Mouse (Mus musculus) liver, postnatal 0 days (tissue): ENCODE data around the gene Magee2. TPM values are rescaled to one million over a fixed set of nuclear protein-coding genes. Genes with fewer than 3 reads are reported as not detected.
"Not testable (repeated sequence)": the region's sequence is repeated elsewhere in the genome, so short reads cannot be mapped to it uniquely, and the experiment has no call there.

Experiments used
- ATAC-seq: fragments of 200-750 bp; cut with Nextera tagmentation; 2 replicates; pipeline ENCODE4 v1.8.0; 2017; ENCODE audit warnings: mild to moderate bottlenecking, moderate library complexity
- DNase-seq: peaks from one replicate; pipeline ENCODE4 v3.0.0-alpha.2; 2016
- H3K27ac ChIP-seq: fragments of 300-500 bp; sonication (generic); 2 replicates; pipeline ENCODE4 v1.5.1; 2014; ENCODE audit warnings: antibody characterized with exemption, moderate library complexity, mild to moderate bottlenecking, low read depth
- H3K27me3 ChIP-seq: fragments of 300-500 bp; sonication (generic); 2 replicates; pipeline ENCODE4 v1.6.1; 2014; ENCODE audit warnings: low read length, control low read depth, mixed read lengths; ENCODE audit not compliant: insufficient read depth
- H3K36me3 ChIP-seq: fragments of 300-500 bp; sonication (generic); replicated peaks from 2 replicates; pipeline ENCODE4 v1.6.1; 2014; ENCODE audit warnings: mild to moderate bottlenecking, control low read depth, low read length, moderate library complexity, mixed read lengths; ENCODE audit not compliant: insufficient read depth
- H3K4me1 ChIP-seq: fragments of 300-500 bp; sonication (generic); 2 replicates; pipeline ENCODE4 v1.6.1; 2014; ENCODE audit warnings: antibody characterized with exemption, mild to moderate bottlenecking, control low read depth; ENCODE audit not compliant: insufficient read depth
- H3K4me2 ChIP-seq: fragments of 300-500 bp; sonication (generic); 2 replicates; pipeline ENCODE4 v1.6.1; 2014; ENCODE audit warnings: low read depth, mild to moderate bottlenecking, low read length, moderate library complexity, mixed read lengths
- H3K4me3 ChIP-seq: fragments of 300-500 bp; sonication (generic); 2 replicates; pipeline ENCODE4 v1.5.1; 2014; ENCODE audit warnings: low read depth, low read length
- H3K9ac ChIP-seq: fragments of 300-500 bp; sonication (generic); replicated peaks from 2 replicates; pipeline ENCODE4 v1.6.1; 2014; ENCODE audit warnings: mild to moderate bottlenecking, moderate library complexity
- H3K9me3 ChIP-seq: fragments of 300-500 bp; sonication (generic); 2 replicates; pipeline ENCODE4 v1.6.1; 2016; ENCODE audit warnings: mild to moderate bottlenecking, control low read depth, low read length, mixed read lengths
- CTCF ChIP-seq: sonication (generic); IDR thresholded peaks from 2 replicates; pipeline ENCODE4 v1.5.1; 2016; ENCODE audit warnings: antibody characterized with exemption, low read depth
- EP300 ChIP-seq: IDR thresholded peaks from 2 replicates; pipeline ENCODE4 v1.6.1; 2016; ENCODE audit warnings: antibody characterized with exemption, low read depth, mild to moderate bottlenecking
- WGBS: fragments of 180-500 bp; shearing (Covaris S2); extraction: QIAGEN DNeasy Blood & Tissue Kit; methylation state at CpG from one replicate; pipeline ENCODE4 v1.1.7; 2014; ENCODE audit not compliant: insufficient replicate concordance; 5-methylcytosine and 5-hydroxymethylcytosine counted together
- polyA plus RNA-seq: library from polyadenylated mRNA; unstranded; fragments of >200 nt; fragmentation: Nextera tagmentation; extraction: Ambion mirVana; gene quantifications from 2 replicates; pipeline ENCODE4 v1.2.1, GENCODE M21; 2015

Magee2 gene
- polyA plus RNA-seq: not detected in 2 replicates

GRCm38 (mm10) chrX:104856751-104857341 lies at the start of gene Magee2:
Magee2 (minus strand) TSS chrX:104857267.
- 19% methylated on average over 36 of the region's 37 CpGs for WGBS
- peaks cover 15% of the 10 kb centered on the region; the same call in 1 of the 2 replicates for H3K27me3 ChIP-seq
- H3K9me3 ChIP-seq: no peaks in the 10 kb centered on the region
- H3K4me1 ChIP-seq: no peaks in the 10 kb centered on the region
- no peak within 1 kb of the TSS for H3K27ac ChIP-seq
- TF ChIP-seq EP300 (no peak), CTCF (peak; percentile 15; the same call in 1 of the 2 replicates)
- peak within 1 kb of the TSS; percentile 63 for H3K4me2 ChIP-seq
- ATAC-seq (no peak), DNase-seq (peak; percentile 19)
- H3K36me3 ChIP-seq: no peaks in the 10 kb centered on the region
- H3K4me3 ChIP-seq: peak within 1 kb of the TSS; percentile 39
- H3K9ac ChIP-seq: no peak within 1 kb of the TSS

DNA sequence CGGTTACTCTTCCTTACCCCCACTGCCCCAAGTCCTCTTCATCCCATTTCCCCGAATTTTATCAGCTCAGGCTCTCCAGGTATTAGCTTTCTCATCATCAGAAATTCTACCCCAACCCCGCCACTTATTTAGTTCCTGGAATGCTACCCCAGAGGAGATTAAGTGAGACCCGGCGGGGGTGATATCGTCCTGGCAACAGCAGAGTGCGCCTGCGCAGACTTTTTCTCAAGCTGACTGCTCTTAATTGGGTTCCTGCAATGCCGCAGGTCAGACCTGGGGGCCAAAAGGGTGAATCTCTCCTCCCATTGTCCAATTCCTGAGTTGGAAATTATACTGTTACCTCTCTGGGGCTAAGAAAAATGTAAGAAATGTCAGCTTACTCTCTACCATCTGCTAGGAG lies 3.5 kb downstream of the Magee2 start:
- TF ChIP-seq CTCF: no peak
- TF ChIP-seq EP300: no peak
- no peaks in the 10 kb centered on the region for H3K4me1 ChIP-seq
- H3K27ac ChIP-seq: no peak overlapping the region
- no peak overlapping the region for H3K9ac ChIP-seq
- no peak for DNase-seq
- ATAC-seq: no peak
- H3K27me3 ChIP-seq: peaks cover 15% of the 10 kb centered on the region; the same call in 1 of the 2 replicates
- H3K9me3 ChIP-seq: no peaks in the 10 kb centered on the region
- H3K4me2 ChIP-seq: no peak overlapping the region
- H3K4me3 ChIP-seq: no peak overlapping the region
- WGBS: 41% methylated on average over 9 of the region's 9 CpGs
- no peaks in the 10 kb centered on the region for H3K36me3 ChIP-seq

- not testable (repeated sequence) for H3K4me2 ChIP-seq, H3K4me3 ChIP-seq, H3K9ac ChIP-seq, DNase-seq, ATAC-seq, H3K36me3 ChIP-seq, H3K27me3 ChIP-seq, H3K9me3 ChIP-seq, H3K27ac ChIP-seq, H3K4me1 ChIP-seq
- 76% methylated on average over 3 of the region's 5 CpGs for WGBS
Observed at GRCm38 (mm10) chrX:104817583-104817982, 39.5 kb downstream of the Magee2 start.

DNA sequence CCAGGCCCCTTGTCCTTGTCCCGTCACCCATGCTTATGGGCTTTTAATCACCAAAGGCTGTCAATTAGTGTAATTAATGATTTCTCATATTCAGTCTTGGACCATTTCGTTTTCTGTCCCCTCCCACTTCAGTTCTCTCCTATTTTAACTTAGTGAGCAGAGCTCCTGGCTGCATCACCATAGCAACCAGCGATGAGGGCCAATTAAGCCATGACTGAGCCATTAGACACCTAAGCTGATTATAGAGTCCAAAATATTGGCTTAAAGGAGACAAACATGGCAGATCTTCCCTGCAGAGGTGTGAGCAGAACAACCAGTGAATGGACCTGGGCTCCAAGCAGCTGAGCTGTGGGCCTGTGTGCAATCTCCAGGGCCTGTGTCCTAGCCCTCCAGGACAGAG lies 40.1 kb downstream of the Magee2 start:
- not testable (repeated sequence) for ATAC-seq, H3K36me3 ChIP-seq, DNase-seq, H3K9ac ChIP-seq, H3K9me3 ChIP-seq, H3K4me3 ChIP-seq, H3K27ac ChIP-seq, H3K4me1 ChIP-seq, H3K4me2 ChIP-seq, H3K27me3 ChIP-seq
- 82% methylated on average over 1 of the region's 3 CpGs for WGBS

- WGBS: 54% methylated on average over 3 of the region's 4 CpGs
- ATAC-seq: not testable (repeated sequence)
Observed at GRCm38 (mm10) chrX:104813704-104814103, 43.4 kb downstream of the Magee2 start.

More at GRCm38 (mm10) chrX:104813704-104814103, 43.4 kb downstream of the Magee2 start:
- not testable (repeated sequence) for H3K36me3 ChIP-seq, H3K9ac ChIP-seq, H3K9me3 ChIP-seq, H3K4me2 ChIP-seq, H3K27ac ChIP-seq, DNase-seq, H3K27me3 ChIP-seq, H3K4me1 ChIP-seq, H3K4me3 ChIP-seq

Other genes starting within 250 kb of the Magee2 start
- gene Zdhhc15, start 186.2 kb downstream of the Magee2 start, polyA plus RNA-seq: 0.68 and 0.69 TPM in 2 replicates
- gene Pbdc1, start 222.5 kb upstream of the Magee2 start, polyA plus RNA-seq: 25.5 and 27.8 TPM in 2 replicates